In the genomic region with DNA sequence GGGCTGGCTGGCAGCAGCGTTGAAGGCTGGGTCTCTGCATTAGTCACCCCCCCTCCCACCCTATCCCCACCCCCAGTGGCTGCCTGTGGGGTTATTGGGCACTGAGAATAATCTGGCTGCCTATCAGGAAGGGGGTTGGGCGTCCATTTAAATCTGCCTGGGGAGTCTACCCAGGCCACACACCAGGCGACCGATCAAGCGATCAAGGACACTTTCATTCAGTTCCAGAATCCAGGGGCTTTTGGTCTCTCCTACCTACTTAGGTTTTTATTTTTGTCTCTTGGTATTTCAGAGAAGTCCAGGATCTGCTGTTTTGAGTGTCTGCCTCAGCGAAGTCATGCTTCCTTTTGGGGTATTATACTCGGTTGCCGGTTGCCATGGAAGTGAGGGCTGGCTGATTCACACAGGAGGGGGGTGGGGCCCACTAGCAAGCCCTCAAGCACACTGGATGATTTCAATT, we compare ENCODE assay signal across 9 mouse cellular contexts. TPM values are rescaled to one million over a fixed set of nuclear protein-coding genes. Genes with fewer than 3 reads are reported as not detected.
DNase-seq lines count a peak whose midpoint lies in the region; ATAC-seq lines count a peak whose summit lies in the region.
"Had no signal": no experiment of that assay in that cellular context is flagged by ENCODE, and none has a peak within 500 bp of the region (broad histone marks: within the 10 kb centered on the region; RNA-seq: fewer than 3 reads in every experiment).

No protein-coding gene starts in this region.

- H3K9me3 ChIP-seq in embryonic facial prominence, embryonic 10.5 days = no peaks in the 10 kb centered on the region
- no peaks in the 10 kb centered on the region for H3K9me3 ChIP-seq in hindbrain, embryonic 14.5 days (ENCODE audit: control insufficient read depth, low read length)
- H3K9me3 ChIP-seq in limb, embryonic 13.5 days = no peaks in the 10 kb centered on the region

- H3K36me3 ChIP-seq in embryonic facial prominence, embryonic 10.5 days (replicated peaks) = no peaks in the 10 kb centered on the region
- no peaks in the 10 kb centered on the region for H3K36me3 ChIP-seq in hindbrain, embryonic 14.5 days (replicated peaks; ENCODE audit: control insufficient read depth, insufficient read depth)
- no peaks in the 10 kb centered on the region for H3K36me3 ChIP-seq in limb, embryonic 13.5 days

- WGBS in embryonic facial prominence, embryonic 10.5 days = 4% methylated on average over 8 of the region's 8 CpGs
- WGBS in hindbrain, embryonic 14.5 days = 2% methylated on average over 8 of the region's 8 CpGs
- 12% methylated on average over 8 of the region's 8 CpGs for WGBS in limb, embryonic 13.5 days

- DNase-seq in CD4-positive, CD25-positive, alpha-beta regulatory T cell, adult 2 months (ENCODE audit: low read depth, low spot score) = peak; percentile 46
- DNase-seq in MN1 (ENCODE audit: low spot score) = peak; percentile 37
- DNase-seq in embryonic facial prominence, embryonic 10.5 days (ENCODE audit: low spot score) = peak; percentile 73
- peak; percentile 42 for DNase-seq in hindbrain, embryonic 14.5 days (ENCODE audit: low spot score)
- DNase-seq in right cerebral cortex, postnatal 25 days = peak; percentile 85
- DNase-seq in heart, postnatal 14 days = no peak

- H3K27ac ChIP-seq in embryonic facial prominence, embryonic 10.5 days (replicated peaks) = peak overlapping the region; percentile 72
- H3K27ac ChIP-seq in hindbrain, embryonic 14.5 days = peak overlapping the region; percentile 63
- no peak overlapping the region for H3K27ac ChIP-seq in limb, embryonic 13.5 days

- H3K9ac ChIP-seq in hindbrain, embryonic 14.5 days = no peak overlapping the region
- H3K9ac ChIP-seq in limb, embryonic 13.5 days = no peak overlapping the region

- peak overlapping the region; percentile 40 for H3K4me3 ChIP-seq in embryonic facial prominence, embryonic 10.5 days
- H3K4me3 ChIP-seq in hindbrain, embryonic 14.5 days (replicated peaks; ENCODE audit: low read length) = no peak overlapping the region
- H3K4me3 ChIP-seq in limb, embryonic 13.5 days = no peak overlapping the region
- H3K4me3 ChIP-seq: erythroblast, embryonic 14.5 days had no signal

- peaks cover 19% of the 10 kb centered on the region for H3K4me1 ChIP-seq in embryonic facial prominence, embryonic 10.5 days
- H3K4me1 ChIP-seq in hindbrain, embryonic 14.5 days (replicated peaks; ENCODE audit: control insufficient read depth, insufficient read depth, low read length) = peaks cover 15% of the 10 kb centered on the region
- H3K4me1 ChIP-seq in limb, embryonic 13.5 days = peaks cover 11% of the 10 kb centered on the region

- intact Hi-C loops in heart, postnatal 14 days (cut with DNase I) = no loop called here

- H3K4me2 ChIP-seq in hindbrain, embryonic 14.5 days (replicated peaks) = peak overlapping the region; percentile 38
- peak overlapping the region; percentile 38 for H3K4me2 ChIP-seq in limb, embryonic 13.5 days (replicated peaks)

- ATAC-seq in CD4-positive, CD25-positive, alpha-beta regulatory T cell, adult 4 months = no peak
- peak; percentile 87; the same call in 1 of the 2 replicates for ATAC-seq in hindbrain, embryonic 14.5 days (ENCODE audit: low FRiP score)
- no peak for ATAC-seq in limb, embryonic 13.5 days (ENCODE audit: low FRiP score, low read depth)

- H3K27me3 ChIP-seq in embryonic facial prominence, embryonic 10.5 days (replicated peaks; ENCODE audit: low read depth, poor library complexity, severe bottlenecking) = no peaks in the 10 kb centered on the region
- no peaks in the 10 kb centered on the region for H3K27me3 ChIP-seq in hindbrain, embryonic 14.5 days (ENCODE audit: control insufficient read depth, insufficient read depth, low read length)
- H3K27me3 ChIP-seq in limb, embryonic 13.5 days = no peaks in the 10 kb centered on the region

RNA-seq across cellular contexts. Expression of a gene that starts 46.3 kb away (rescaled TPM):
- polyA plus RNA-seq in CD4-positive, CD25-positive, alpha-beta regulatory T cell, adult 4 months (2017; shearing (Covaris generic)) = 1 to 10 TPM in 1 of 2 experiments, not detected in 1; 1.5 TPM
- not detected in 2 replicates for polyA plus RNA-seq in embryonic facial prominence, embryonic 10.5 days (2016; fragmentation: Nextera tagmentation; extraction: Ambion mirVana)
- 0.21 TPM in 1 of 2 replicates, not detected in the other for polyA plus RNA-seq in hindbrain, embryonic 14.5 days (2014; fragmentation: Nextera tagmentation; extraction: Ambion mirVana)
- polyA plus RNA-seq in limb, embryonic 13.5 days (2015; fragmentation: Nextera tagmentation; extraction: Ambion mirVana) = 1.3 and 1.8 TPM in 2 replicates
- 1 to 10 TPM; 1.8 to 2.4 TPM for total RNA-seq in heart, postnatal 14 days (2021)
- polyA plus RNA-seq: erythroblast, embryonic 14.5 days had no signal

Comparison
In these comparisons a context has a peak if more than half of its experiments do, and no peak if none do; other contexts are left out.
1. DNase-seq: peak in CD4-positive, CD25-positive, alpha-beta regulatory T cell, adult 2 months (single experiment), MN1 (single experiment), embryonic facial prominence, embryonic 10.5 days (single experiment), hindbrain, embryonic 14.5 days (single experiment) and right cerebral cortex, postnatal 25 days (single experiment); none in heart, postnatal 14 days (0 of 2).